In genomic region chr5:90160281-90160680, GRCm38 (mm10) we compare ENCODE assay signal across 17 mouse cellular contexts.
"Had no signal": no experiment of that assay in that cellular context is flagged by ENCODE, and none has a peak within 500 bp of the region (broad histone marks: within the 10 kb centered on the region; RNA-seq: fewer than 3 reads in every experiment).

No protein-coding gene starts in this region.

- H3K27me3 ChIP-seq: neural tube, embryonic 12.5 days; neural tube, embryonic 13.5 days; neural tube, embryonic 15.5 days; stomach, embryonic 15.5 days had no signal

- H3K36me3 ChIP-seq: neural tube, embryonic 12.5 days; neural tube, embryonic 13.5 days; neural tube, embryonic 15.5 days; stomach, embryonic 15.5 days had no signal

- H3K9me3 ChIP-seq: neural tube, embryonic 12.5 days; neural tube, embryonic 13.5 days; neural tube, embryonic 15.5 days; stomach, embryonic 15.5 days had no signal

- H3K4me3 ChIP-seq: neural tube, embryonic 12.5 days; neural tube, embryonic 13.5 days; neural tube, embryonic 15.5 days; stomach, embryonic 15.5 days had no signal

- H3K9ac ChIP-seq: neural tube, embryonic 12.5 days; neural tube, embryonic 13.5 days; neural tube, embryonic 15.5 days; stomach, embryonic 15.5 days had no signal

- H3K4me2 ChIP-seq: neural tube, embryonic 12.5 days; neural tube, embryonic 13.5 days; neural tube, embryonic 15.5 days; stomach, embryonic 15.5 days had no signal

- H3K4me1 ChIP-seq: neural tube, embryonic 12.5 days; neural tube, embryonic 13.5 days; neural tube, embryonic 15.5 days; stomach, embryonic 15.5 days had no signal

- H3K27ac ChIP-seq: neural tube, embryonic 12.5 days; neural tube, embryonic 13.5 days; neural tube, embryonic 15.5 days; stomach, embryonic 15.5 days; stomach, postnatal 0 days had no signal

- DNase-seq: retina, postnatal 1 day; right cerebral cortex, adult 18-20 months; right cerebral cortex, postnatal 14 days; right cerebral cortex, postnatal 25 days; right cerebral cortex, postnatal 4 days; spleen, adult 18-20 months; thymus, adult 18-20 months; thymus, adult 2 months; thymus, postnatal 14 days; thymus, postnatal 25 days; thymus, postnatal 36 days; thymus, postnatal 4 days had no signal
